Mouse (Mus musculus) liver, embryonic 15.5 days (tissue): ENCODE data around the gene Rab15. TPM values are rescaled to one million over a fixed set of nuclear protein-coding genes. Genes with fewer than 3 reads are reported as not detected.
"Not testable (repeated sequence)": the region's sequence is repeated elsewhere in the genome, so short reads cannot be mapped to it uniquely, and the experiment has no call there.

Source experiments
- ATAC-seq: fragments of 200-750 bp; cut with Nextera tagmentation; 2 replicates; pipeline ENCODE4 v1.8.0; 2017; ENCODE audit warnings: moderate number of reproducible peaks, mild to moderate bottlenecking, moderate library complexity; ENCODE audit not compliant: insufficient read depth
- H3K27ac ChIP-seq: fragments of 300-500 bp; sonication (generic); replicated peaks from 2 replicates; pipeline ENCODE4 v1.5.1; 2015; ENCODE audit warnings: mild to moderate bottlenecking, inconsistent platforms
- H3K27me3 ChIP-seq: fragments of 300-500 bp; sonication (generic); 2 replicates; pipeline ENCODE4 v1.6.1; 2015; ENCODE audit warnings: mild to moderate bottlenecking, inconsistent platforms
- H3K36me3 ChIP-seq: fragments of 300-500 bp; sonication (generic); replicated peaks from 2 replicates; pipeline ENCODE4 v1.6.1; 2015; ENCODE audit warnings: moderate library complexity, mild to moderate bottlenecking, inconsistent platforms
- H3K4me1 ChIP-seq: fragments of 300-500 bp; sonication (generic); replicated peaks from 2 replicates; pipeline ENCODE4 v1.6.1; 2015; ENCODE audit warnings: inconsistent platforms
- H3K4me2 ChIP-seq: fragments of 300-500 bp; sonication (generic); 2 replicates; pipeline ENCODE4 v1.6.1; 2015; ENCODE audit warnings: moderate library complexity, mild to moderate bottlenecking, inconsistent platforms
- H3K4me3 ChIP-seq: fragments of 300-500 bp; sonication (generic); replicated peaks from 2 replicates; pipeline ENCODE4 v1.5.1; 2015; ENCODE audit warnings: mild to moderate bottlenecking, inconsistent platforms
- H3K9ac ChIP-seq: fragments of 300-500 bp; sonication (generic); 2 replicates; pipeline ENCODE4 v1.6.1; 2015; ENCODE audit warnings: moderate library complexity, mild to moderate bottlenecking, inconsistent platforms
- H3K9me3 ChIP-seq: fragments of 300-500 bp; sonication (generic); replicated peaks from 2 replicates; pipeline ENCODE4 v1.6.1; 2016; ENCODE audit warnings: inconsistent platforms
- WGBS: fragments of 180-500 bp; shearing (Covaris S2); methylation state at CpG from one replicate; pipeline ENCODE4 v1.1.7; 2015; ENCODE audit warnings: mixed read lengths; ENCODE audit not compliant: insufficient replicate concordance; 5-methylcytosine and 5-hydroxymethylcytosine counted together
- polyA plus RNA-seq: library from polyadenylated mRNA; unstranded; fragments of >200 nt; fragmentation: Nextera tagmentation; extraction: Ambion mirVana; gene quantifications from 2 replicates; pipeline ENCODE4 v1.2.1, GENCODE M21; 2015

Rab15 gene
- 0.25 and 0.35 TPM in 2 replicates for polyA plus RNA-seq

DNA sequence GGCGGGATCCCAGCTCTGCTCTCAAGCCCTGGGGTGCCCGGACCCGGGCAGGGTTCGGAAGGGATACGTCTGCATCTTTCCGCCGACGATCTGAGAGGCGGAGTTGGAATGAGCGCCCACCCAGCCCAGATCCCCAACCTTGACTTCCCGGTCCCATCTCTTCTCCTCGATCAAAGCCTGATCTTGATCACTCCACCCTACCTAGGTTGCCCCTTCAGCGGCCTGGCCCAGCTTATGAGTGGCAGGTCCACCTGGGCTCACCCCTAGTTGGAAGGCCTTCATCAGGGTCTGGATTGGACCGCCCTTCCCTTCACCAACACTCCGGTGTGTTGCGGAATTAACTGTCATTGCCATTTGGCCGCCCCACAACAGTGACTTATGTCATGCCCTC, at the start of gene Rab15:
TSS of gene Rab15 (minus strand) at position 258 of the 391 bp plus-strand sequence.
- 6% methylated on average over 17 of the region's 17 CpGs for WGBS
- Histone ChIP-seq H3K27ac (no peak within 1 kb of the TSS), H3K27me3 (peaks cover 94% of the 10 kb centered on the region)

DNA sequence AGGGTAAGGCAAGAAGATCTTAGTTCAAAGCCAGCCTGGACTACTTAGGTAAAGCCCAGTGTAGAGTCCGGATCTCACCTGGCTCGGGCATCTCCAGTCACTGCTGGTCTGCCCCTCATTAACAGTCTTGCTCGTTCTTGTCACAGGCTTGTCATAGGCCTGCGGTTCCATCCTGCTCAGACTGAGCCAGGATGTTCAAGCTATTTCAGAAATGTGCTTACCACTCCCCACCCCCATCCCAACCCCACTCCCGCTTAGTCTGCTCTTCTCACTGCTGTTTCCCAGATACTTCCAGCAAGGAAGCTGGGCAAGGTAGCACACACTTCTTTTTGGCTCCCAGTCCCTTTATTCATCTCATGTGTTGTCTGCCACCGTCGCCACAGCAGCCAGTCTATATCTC, 46.9 kb upstream of the Rab15 start:
- H3K9ac ChIP-seq = no peak overlapping the region
- no peak overlapping the region for H3K27ac ChIP-seq
- 80% methylated on average over 7 of the region's 7 CpGs for WGBS
- no peaks in the 10 kb centered on the region for H3K36me3 ChIP-seq
- no peak overlapping the region for H3K4me3 ChIP-seq
- no peak for ATAC-seq
- H3K9me3 ChIP-seq = no peaks in the 10 kb centered on the region
- no peak overlapping the region for H3K4me2 ChIP-seq
- H3K4me1 ChIP-seq = no peaks in the 10 kb centered on the region
- H3K27me3 ChIP-seq = no peaks in the 10 kb centered on the region

More for the DNA sequence above, at the start of gene Rab15:
- Histone ChIP-seq H3K9ac (0 out of 2 replicates have a peak within 1 kb of the TSS, but pooled peaks have one; percentile 18), H3K4me2 (peak within 1 kb of the TSS; percentile 75), H3K4me1 (peaks cover 9% of the 10 kb centered on the region; the same call in 1 of the 2 replicates), H3K9me3 (no peaks in the 10 kb centered on the region), H3K4me3 (peak within 1 kb of the TSS; percentile 54), H3K36me3 (no peaks in the 10 kb centered on the region)
- no peak for ATAC-seq

DNA sequence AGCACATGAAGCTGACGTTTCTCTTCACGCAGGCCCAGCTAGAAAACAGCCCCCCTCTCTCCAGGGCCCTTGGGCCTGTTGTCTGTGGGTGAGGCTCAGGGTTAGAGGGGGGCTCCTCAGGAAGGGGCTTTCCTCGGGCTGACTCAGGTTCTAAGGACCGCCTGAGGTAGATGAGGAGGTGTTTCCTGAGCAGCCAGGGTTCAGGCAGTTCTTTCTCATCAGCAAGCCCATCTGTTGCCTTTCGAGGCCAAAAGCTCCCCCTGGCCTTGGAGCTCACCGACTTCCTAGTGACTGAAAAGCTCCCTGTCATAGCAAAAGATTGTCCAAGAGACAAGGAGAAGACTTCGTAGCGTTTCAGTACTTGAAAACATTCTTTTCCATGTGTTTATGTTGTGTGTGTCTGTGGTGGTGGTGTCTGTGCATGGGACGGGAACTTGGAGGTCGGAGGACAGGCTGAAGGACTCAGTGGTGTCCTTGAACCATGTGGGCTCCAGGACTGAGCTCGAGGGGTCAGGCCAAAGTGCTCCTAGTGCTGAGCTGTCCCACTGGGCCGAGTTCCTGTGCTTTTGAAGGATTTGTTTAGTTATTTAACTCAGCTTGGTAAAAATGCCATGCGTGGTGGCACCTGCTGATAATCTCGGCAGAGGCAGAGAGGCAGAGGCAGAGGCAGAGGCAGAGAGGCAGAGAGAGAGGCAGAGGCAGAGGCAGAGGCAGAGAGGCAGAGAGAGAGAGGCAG, 45.9 kb upstream of the Rab15 start:
- no peak for ATAC-seq
- no peak overlapping the region for H3K9ac ChIP-seq
- no peaks in the 10 kb centered on the region for H3K9me3 ChIP-seq
- no peak overlapping the region for H3K4me3 ChIP-seq
- H3K4me2 ChIP-seq = no peak overlapping the region
- 0 out of 2 replicates have a peak, but pooled peaks cover 1% of the 10 kb centered on the region for H3K36me3 ChIP-seq
- no peaks in the 10 kb centered on the region for H3K27me3 ChIP-seq
- no peaks in the 10 kb centered on the region for H3K4me1 ChIP-seq
- WGBS = 62% methylated on average over 14 of the region's 14 CpGs
- no peak overlapping the region for H3K27ac ChIP-seq

DNA sequence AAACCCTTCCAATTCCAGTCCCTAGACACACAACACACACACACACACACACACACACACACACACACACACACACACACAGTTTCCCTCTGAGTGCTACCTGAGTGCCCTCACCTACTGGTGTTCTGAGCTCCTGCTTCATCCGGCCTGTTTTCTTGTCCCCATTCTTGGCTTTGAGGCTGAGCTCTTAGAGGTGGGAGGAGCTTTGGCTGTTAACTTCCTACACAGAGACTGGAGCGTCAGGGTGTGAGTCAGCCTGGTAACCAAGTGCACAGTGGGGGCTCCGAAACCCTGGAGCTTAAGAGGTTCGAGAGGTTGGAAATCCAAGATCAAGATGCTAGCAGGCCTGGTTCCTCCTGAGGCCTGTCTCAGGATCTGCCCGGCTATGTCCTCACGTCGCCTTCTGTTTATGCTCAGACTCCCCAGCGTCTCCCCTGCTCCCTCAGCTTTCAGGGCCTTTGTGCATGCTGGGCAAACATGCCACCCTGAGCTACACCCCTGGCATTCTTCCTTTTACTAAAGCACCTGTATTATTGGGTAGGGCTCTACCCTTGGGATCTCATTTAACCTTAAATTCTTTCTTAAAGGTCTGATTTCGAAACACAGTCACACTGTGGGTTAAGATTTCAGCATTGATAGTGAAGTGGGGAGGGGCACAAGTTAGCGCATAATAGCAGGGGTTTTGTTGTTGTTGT, 45.0 kb upstream of the Rab15 start:
- no peaks in the 10 kb centered on the region for H3K27me3 ChIP-seq
- H3K9me3 ChIP-seq = no peaks in the 10 kb centered on the region
- 66% methylated on average over 10 of the region's 10 CpGs for WGBS
- no peaks in the 10 kb centered on the region for H3K4me1 ChIP-seq
- 0 out of 2 replicates have a peak, but pooled peaks cover 9% of the 10 kb centered on the region for H3K36me3 ChIP-seq
- H3K4me2 ChIP-seq = no peak overlapping the region
- ATAC-seq = no peak
- no peak overlapping the region for H3K4me3 ChIP-seq
- H3K9ac ChIP-seq = no peak overlapping the region
- no peak overlapping the region for H3K27ac ChIP-seq

DNA sequence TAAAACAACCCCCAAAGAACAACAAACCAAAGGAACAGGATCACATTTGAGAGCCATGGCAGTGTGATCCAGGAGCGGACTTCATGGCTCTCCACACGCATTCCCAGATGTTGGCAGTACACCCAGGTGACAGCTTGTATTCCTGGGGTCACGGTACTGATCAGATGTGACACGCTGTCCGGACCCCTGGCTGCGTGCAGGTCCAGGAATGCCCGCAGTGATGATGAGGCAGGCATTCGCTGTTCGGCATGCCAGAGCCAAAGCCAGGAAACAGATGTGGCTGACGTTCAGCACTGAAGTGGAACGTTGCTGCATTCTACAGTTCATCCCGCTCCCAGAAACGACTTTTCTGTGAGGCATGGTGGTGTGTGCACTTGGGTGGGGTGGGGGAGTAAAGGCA, 42.6 kb upstream of the Rab15 start:
- WGBS = 82% methylated on average over 13 of the region's 13 CpGs
- no peak for ATAC-seq
- Histone ChIP-seq H3K27ac (no peak overlapping the region), H3K36me3 (0 out of 2 replicates have a peak, but pooled peaks cover 13% of the 10 kb centered on the region), H3K4me2 (no peak overlapping the region), H3K4me3 (no peak overlapping the region), H3K9ac (no peak overlapping the region), H3K27me3 (no peaks in the 10 kb centered on the region), H3K9me3 (no peaks in the 10 kb centered on the region), H3K4me1 (0 out of 2 replicates have a peak, but pooled peaks cover under 1% of the 10 kb centered on the region)

DNA sequence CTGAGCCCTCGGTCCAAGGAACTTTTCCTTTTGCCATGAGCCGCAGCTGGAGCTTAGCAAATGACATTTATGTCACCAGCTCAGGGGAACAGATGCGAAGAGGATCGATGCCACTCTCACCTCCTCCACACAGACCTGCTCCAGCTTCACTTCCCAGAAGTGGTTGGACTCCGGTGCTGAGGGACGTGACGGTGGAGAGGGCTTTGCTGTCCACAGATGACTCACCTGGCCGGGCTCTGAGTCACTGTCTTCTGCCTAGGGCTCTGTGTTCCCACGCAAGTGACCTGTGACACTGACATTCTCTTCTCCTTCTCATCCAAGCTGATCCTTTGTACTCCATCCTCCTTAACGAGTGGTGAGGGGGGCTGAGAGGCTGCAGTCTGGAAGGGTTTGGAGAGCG, 40.9 kb upstream of the Rab15 start:
- WGBS = 77% methylated on average over 11 of the region's 11 CpGs
- no peaks in the 10 kb centered on the region for H3K27me3 ChIP-seq
- 0 out of 2 replicates have a peak, but pooled peaks cover 13% of the 10 kb centered on the region for H3K36me3 ChIP-seq
- H3K4me3 ChIP-seq = no peak overlapping the region
- no peaks in the 10 kb centered on the region for H3K9me3 ChIP-seq
- H3K4me2 ChIP-seq = no peak overlapping the region
- peaks cover 8% of the 10 kb centered on the region; the same call in 1 of the 2 replicates for H3K4me1 ChIP-seq
- no peak overlapping the region for H3K27ac ChIP-seq
- no peak for ATAC-seq
- no peak overlapping the region for H3K9ac ChIP-seq

DNA sequence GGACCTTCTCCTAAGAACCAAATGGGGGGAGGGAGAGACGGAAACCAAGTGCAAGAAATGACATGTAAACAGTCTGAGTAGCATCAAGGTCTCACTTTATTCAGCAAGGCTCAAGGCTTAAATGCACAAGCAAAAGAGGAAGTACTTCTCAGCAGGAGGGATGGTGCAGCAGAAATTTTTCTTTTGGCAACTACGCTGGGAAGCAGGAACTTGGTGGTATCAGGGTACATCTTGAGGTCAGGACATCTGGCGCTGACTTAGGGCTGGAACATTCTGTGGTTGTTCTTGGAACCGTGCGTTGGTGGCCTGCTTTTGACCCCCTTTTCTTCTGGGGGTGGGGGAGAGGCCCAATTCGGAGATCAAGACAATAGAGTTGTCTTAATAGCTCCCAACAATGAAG, 36.1 kb upstream of the Rab15 start:
- not testable (repeated sequence) for H3K27ac ChIP-seq, ATAC-seq, H3K9me3 ChIP-seq, H3K4me3 ChIP-seq, H3K9ac ChIP-seq, H3K27me3 ChIP-seq, H3K4me2 ChIP-seq
- peaks cover 10% of the 10 kb centered on the region; the same call in 1 of the 2 replicates for H3K4me1 ChIP-seq
- H3K36me3 ChIP-seq = 0 out of 2 replicates have a peak, but pooled peaks cover 13% of the 10 kb centered on the region
- 73% methylated on average over 6 of the region's 6 CpGs for WGBS

DNA sequence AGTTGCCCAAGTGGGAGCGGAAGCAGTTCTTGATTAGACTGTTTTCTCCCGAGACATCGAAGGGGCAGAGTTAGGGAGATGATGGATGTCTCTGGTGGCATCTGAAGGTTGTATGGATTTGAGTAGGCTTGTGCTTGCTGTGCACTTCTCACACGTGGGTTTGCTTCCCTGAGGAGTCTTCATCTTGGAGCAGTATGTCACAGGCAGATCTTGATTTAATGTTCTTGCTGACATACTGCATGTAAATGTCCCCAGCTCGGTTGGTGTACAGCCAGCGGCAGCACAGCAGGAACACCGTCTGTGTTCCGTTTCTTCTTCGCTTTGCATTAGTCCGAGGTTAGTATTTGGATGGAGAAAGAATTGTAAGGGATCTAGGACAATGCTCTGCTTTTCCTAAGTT, 34.4 kb upstream of the Rab15 start:
- 79% methylated on average over 10 of the region's 10 CpGs for WGBS
- Histone ChIP-seq H3K4me1 (peaks cover 18% of the 10 kb centered on the region; the same call in 1 of the 2 replicates), H3K27ac (no peak overlapping the region), H3K4me3 (no peak overlapping the region), H3K36me3 (no peaks in the 10 kb centered on the region), H3K9ac (no peak overlapping the region), H3K27me3 (no peaks in the 10 kb centered on the region), H3K4me2 (no peak overlapping the region), H3K9me3 (no peaks in the 10 kb centered on the region)
- no peak for ATAC-seq

DNA sequence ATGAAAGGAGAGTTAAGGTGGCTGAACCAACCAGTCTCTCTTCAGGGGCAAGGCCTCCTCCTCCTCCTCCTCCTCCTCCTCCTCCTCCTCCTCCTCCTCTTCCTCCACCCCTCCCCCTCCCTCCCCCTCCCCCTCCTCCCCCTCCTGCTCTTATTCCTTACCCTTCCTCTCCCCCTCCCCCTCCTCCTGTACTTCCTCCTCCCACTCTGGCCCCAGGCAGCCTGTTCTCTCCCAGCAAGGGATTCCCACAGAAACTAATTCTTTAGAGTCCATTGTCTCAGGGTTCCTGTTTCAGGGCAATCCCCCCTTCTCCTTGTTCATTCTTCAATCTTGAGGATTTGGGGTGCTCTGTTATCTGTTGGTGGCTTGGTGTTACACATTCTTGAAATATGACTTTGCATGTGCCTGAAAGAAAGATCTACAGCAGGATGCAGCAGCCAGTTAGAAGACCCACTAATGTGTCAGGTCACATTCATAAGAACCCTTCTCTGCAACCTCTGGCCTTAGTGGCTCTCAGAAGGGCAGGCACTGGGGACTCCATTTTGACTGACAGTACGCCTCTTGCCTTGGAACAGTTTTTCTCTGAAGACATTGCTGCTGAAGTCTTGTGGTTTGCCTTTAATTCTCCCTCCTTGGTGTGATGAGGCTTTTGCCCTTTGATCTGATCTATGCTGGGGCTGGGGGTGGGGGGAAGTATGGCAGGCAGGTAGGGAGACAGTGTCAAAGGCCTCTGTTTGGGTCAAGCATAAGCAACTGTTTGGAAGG, 30.9 kb upstream of the Rab15 start:
- no peaks in the 10 kb centered on the region for H3K36me3 ChIP-seq
- H3K4me1 ChIP-seq = peaks cover 9% of the 10 kb centered on the region; the same call in 1 of the 2 replicates
- no peaks in the 10 kb centered on the region for H3K9me3 ChIP-seq
- H3K27ac ChIP-seq = no peak overlapping the region
- WGBS = 82% methylated on average over 1 of the region's 1 CpGs
- no peak overlapping the region for H3K4me3 ChIP-seq
- no peak overlapping the region for H3K4me2 ChIP-seq
- H3K27me3 ChIP-seq = no peaks in the 10 kb centered on the region
- no peak for ATAC-seq
- H3K9ac ChIP-seq = no peak overlapping the region

DNA sequence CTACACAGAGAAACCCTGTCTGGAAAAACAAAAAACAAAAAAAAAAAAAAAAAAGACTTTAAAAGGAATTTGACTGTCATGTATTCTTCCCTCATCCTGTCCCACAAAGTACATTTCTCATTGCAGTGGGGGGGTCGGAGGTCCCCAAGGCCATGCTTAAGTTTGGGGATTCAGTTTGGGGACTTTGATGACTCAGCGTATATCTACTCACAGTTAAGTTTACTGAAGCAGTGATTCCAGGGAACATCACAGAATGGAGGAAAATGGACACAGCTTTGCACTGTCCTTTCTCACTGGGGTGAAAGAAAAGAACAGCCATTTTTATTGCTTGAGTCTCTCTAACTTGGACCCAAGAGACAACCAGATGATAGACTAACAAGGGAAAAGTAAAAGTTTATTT, 29.7 kb upstream of the Rab15 start:
- no peaks in the 10 kb centered on the region for H3K9me3 ChIP-seq
- peaks cover 9% of the 10 kb centered on the region; the same call in 1 of the 2 replicates for H3K4me1 ChIP-seq
- no peaks in the 10 kb centered on the region for H3K36me3 ChIP-seq
- WGBS = 64% methylated on average over 2 of the region's 2 CpGs
- H3K9ac ChIP-seq = no peak overlapping the region
- no peak overlapping the region for H3K4me2 ChIP-seq
- no peaks in the 10 kb centered on the region for H3K27me3 ChIP-seq
- no peak for ATAC-seq
- no peak overlapping the region for H3K4me3 ChIP-seq
- no peak overlapping the region for H3K27ac ChIP-seq
